Mouse (Mus musculus) liver, postnatal 0 days (tissue): ENCODE results near the gene 4933434E20Rik. TPM values are rescaled to one million over a fixed set of nuclear protein-coding genes. Genes with fewer than 3 reads are reported as not detected.

Experiments used
- ATAC-seq: fragments of 200-750 bp; cut with Nextera tagmentation; 2 replicates; pipeline ENCODE4 v1.8.0; 2017; ENCODE audit warnings: mild to moderate bottlenecking, moderate library complexity
- DNase-seq: peaks from one replicate; pipeline ENCODE4 v3.0.0-alpha.2; 2016
- H3K27ac ChIP-seq: fragments of 300-500 bp; sonication (generic); 2 replicates; pipeline ENCODE4 v1.5.1; 2014; ENCODE audit warnings: antibody characterized with exemption, moderate library complexity, mild to moderate bottlenecking, low read depth
- H3K27me3 ChIP-seq: fragments of 300-500 bp; sonication (generic); 2 replicates; pipeline ENCODE4 v1.6.1; 2014; ENCODE audit warnings: low read length, control low read depth, mixed read lengths; ENCODE audit not compliant: insufficient read depth
- H3K36me3 ChIP-seq: fragments of 300-500 bp; sonication (generic); replicated peaks from 2 replicates; pipeline ENCODE4 v1.6.1; 2014; ENCODE audit warnings: mild to moderate bottlenecking, control low read depth, low read length, moderate library complexity, mixed read lengths; ENCODE audit not compliant: insufficient read depth
- H3K4me1 ChIP-seq: fragments of 300-500 bp; sonication (generic); 2 replicates; pipeline ENCODE4 v1.6.1; 2014; ENCODE audit warnings: antibody characterized with exemption, mild to moderate bottlenecking, control low read depth; ENCODE audit not compliant: insufficient read depth
- H3K4me2 ChIP-seq: fragments of 300-500 bp; sonication (generic); 2 replicates; pipeline ENCODE4 v1.6.1; 2014; ENCODE audit warnings: low read depth, mild to moderate bottlenecking, low read length, moderate library complexity, mixed read lengths
- H3K4me3 ChIP-seq: fragments of 300-500 bp; sonication (generic); 2 replicates; pipeline ENCODE4 v1.5.1; 2014; ENCODE audit warnings: low read depth, low read length
- H3K9ac ChIP-seq: fragments of 300-500 bp; sonication (generic); replicated peaks from 2 replicates; pipeline ENCODE4 v1.6.1; 2014; ENCODE audit warnings: mild to moderate bottlenecking, moderate library complexity
- H3K9me3 ChIP-seq: fragments of 300-500 bp; sonication (generic); 2 replicates; pipeline ENCODE4 v1.6.1; 2016; ENCODE audit warnings: mild to moderate bottlenecking, control low read depth, low read length, mixed read lengths
- CTCF ChIP-seq: sonication (generic); IDR thresholded peaks from 2 replicates; pipeline ENCODE4 v1.5.1; 2016; ENCODE audit warnings: antibody characterized with exemption, low read depth
- EP300 ChIP-seq: IDR thresholded peaks from 2 replicates; pipeline ENCODE4 v1.6.1; 2016; ENCODE audit warnings: antibody characterized with exemption, low read depth, mild to moderate bottlenecking
- WGBS: fragments of 180-500 bp; shearing (Covaris S2); extraction: QIAGEN DNeasy Blood & Tissue Kit; methylation state at CpG from one replicate; pipeline ENCODE4 v1.1.7; 2014; ENCODE audit not compliant: insufficient replicate concordance; 5-methylcytosine and 5-hydroxymethylcytosine counted together
- polyA plus RNA-seq: library from polyadenylated mRNA; unstranded; fragments of >200 nt; fragmentation: Nextera tagmentation; extraction: Ambion mirVana; gene quantifications from 2 replicates; pipeline ENCODE4 v1.2.1, GENCODE M21; 2015

Gene 4933434E20Rik
- polyA plus RNA-seq, result 64.6 and 66.7 TPM in 2 replicates

GRCm38 (mm10) chr3:90051441-90052350, at the start of gene 4933434E20Rik:
4933434E20Rik (plus strand) TSS chr3:90051636.
- H3K4me2 ChIP-seq, result peak within 1 kb of the TSS; percentile 77
- H3K27me3 ChIP-seq, result no peaks in the 10 kb centered on the region
- TF ChIP-seq EP300, result no peak
- no peaks in the 10 kb centered on the region for H3K9me3 ChIP-seq
- H3K4me3 ChIP-seq, result peak within 1 kb of the TSS; percentile 97
- DNase-seq, result peak; percentile 76
- H3K4me1 ChIP-seq, result peaks cover 15% of the 10 kb centered on the region
- peak; percentile 53 for ATAC-seq
- under 1% methylated on average over 36 of the region's 43 CpGs for WGBS
- peak within 1 kb of the TSS; percentile 99 for H3K9ac ChIP-seq
- peaks cover 25% of the 10 kb centered on the region for H3K36me3 ChIP-seq
- peak within 1 kb of the TSS; percentile 99 for H3K27ac ChIP-seq

GRCm38 (mm10) chr3:90004091-90004796, 47.2 kb upstream of the 4933434E20Rik start:
- Histone ChIP-seq H3K4me2 (peak overlapping the region; percentile 7; the same call in 1 of the 2 replicates), H3K9me3 (no peaks in the 10 kb centered on the region), H3K27me3 (no peaks in the 10 kb centered on the region), H3K4me3 (no peak overlapping the region), H3K36me3 (peaks cover 60% of the 10 kb centered on the region), H3K27ac (peak overlapping the region; percentile 18; the same call in 1 of the 2 replicates), H3K4me1 (peaks cover 4% of the 10 kb centered on the region), H3K9ac (no peak overlapping the region)
- ATAC-seq (no peak), DNase-seq (no peak)
- 49% methylated on average over 3 of the region's 3 CpGs for WGBS
- TF ChIP-seq CTCF (no peak), EP300 (no peak)

- TF ChIP-seq EP300 (no peak), CTCF (no peak)
- ATAC-seq (no peak), DNase-seq (no peak)
- Histone ChIP-seq H3K4me3 (no peak overlapping the region), H3K9me3 (no peaks in the 10 kb centered on the region), H3K36me3 (peaks cover 85% of the 10 kb centered on the region), H3K4me2 (no peak overlapping the region), H3K27me3 (no peaks in the 10 kb centered on the region), H3K4me1 (no peaks in the 10 kb centered on the region), H3K9ac (no peak overlapping the region), H3K27ac (no peak overlapping the region)
- 76% methylated on average over 2 of the region's 2 CpGs for WGBS
These were observed 41.1 kb upstream of the 4933434E20Rik start for GRCm38 (mm10) chr3:90010291-90010690.

- Histone ChIP-seq H3K9ac (no peak overlapping the region), H3K9me3 (no peaks in the 10 kb centered on the region), H3K27ac (no peak overlapping the region), H3K36me3 (peaks cover 96% of the 10 kb centered on the region), H3K27me3 (no peaks in the 10 kb centered on the region), H3K4me2 (no peak overlapping the region), H3K4me3 (no peak overlapping the region), H3K4me1 (no peaks in the 10 kb centered on the region)
- TF ChIP-seq CTCF, result no peak
- TF ChIP-seq EP300, result no peak
- ATAC-seq (no peak), DNase-seq (no peak)
- 76% methylated on average over 4 of the region's 4 CpGs for WGBS
These were observed 34.8 kb upstream of the 4933434E20Rik start for GRCm38 (mm10) chr3:90016626-90017025.

GRCm38 (mm10) chr3:90034653-90035052, 16.8 kb upstream of the 4933434E20Rik start:
- H3K27me3 ChIP-seq, result no peaks in the 10 kb centered on the region
- no peak for TF ChIP-seq CTCF
- TF ChIP-seq EP300, result peak; percentile 48; the same call in 1 of the 2 replicates
- no peaks in the 10 kb centered on the region for H3K9me3 ChIP-seq
- no peak overlapping the region for H3K4me2 ChIP-seq
- peaks cover 77% of the 10 kb centered on the region for H3K36me3 ChIP-seq
- H3K4me3 ChIP-seq, result no peak overlapping the region
- no peak for DNase-seq
- 81% methylated on average over 2 of the region's 2 CpGs for WGBS
- no peak overlapping the region for H3K9ac ChIP-seq
- no peak overlapping the region for H3K27ac ChIP-seq
- H3K4me1 ChIP-seq, result no peaks in the 10 kb centered on the region
- no peak for ATAC-seq

- H3K9me3 ChIP-seq, result no peaks in the 10 kb centered on the region
These were observed 15.2 kb upstream of the 4933434E20Rik start for GRCm38 (mm10) chr3:90036263-90036662.

More at GRCm38 (mm10) chr3:90036263-90036662, 15.2 kb upstream of the 4933434E20Rik start:
- H3K9ac ChIP-seq, result no peak overlapping the region
- no peak overlapping the region for H3K4me3 ChIP-seq
- no peak for ATAC-seq
- no peaks in the 10 kb centered on the region for H3K4me1 ChIP-seq
- no peak overlapping the region for H3K4me2 ChIP-seq
- DNase-seq, result no peak
- H3K27ac ChIP-seq, result no peak overlapping the region
- peaks cover 72% of the 10 kb centered on the region for H3K36me3 ChIP-seq
- no peaks in the 10 kb centered on the region for H3K27me3 ChIP-seq
- TF ChIP-seq CTCF, result no peak
- TF ChIP-seq EP300, result no peak
- 85% methylated on average over 1 of the region's 1 CpGs for WGBS
